Comparison of ENCODE assay signal across 22 mouse cellular contexts in the genomic region with DNA sequence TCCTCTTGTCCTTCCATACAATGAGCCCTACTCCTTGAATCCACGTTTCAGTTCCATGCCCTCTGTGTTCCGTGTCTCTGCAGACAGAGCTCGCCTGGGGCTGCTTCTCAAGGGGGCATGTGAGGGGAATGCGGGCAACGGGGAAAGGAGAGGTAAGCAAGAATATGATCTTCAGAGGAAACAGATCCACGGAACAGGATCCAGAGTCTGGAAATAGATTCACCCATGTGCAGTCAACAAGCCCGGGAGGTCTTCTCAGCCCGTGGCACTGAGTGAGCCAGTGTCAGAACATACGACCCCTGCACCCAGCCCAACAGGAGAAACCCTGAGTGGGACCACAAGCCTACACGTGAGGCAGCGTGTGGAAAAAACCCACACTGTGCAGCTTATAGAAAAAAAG.
"Had no signal": no experiment of that assay in that cellular context is flagged by ENCODE, and none has a peak within 500 bp of the region (broad histone marks: within the 10 kb centered on the region; RNA-seq: fewer than 3 reads in every experiment).

No protein-coding gene starts in this region.

- H3K27me3 ChIP-seq: heart, embryonic 15.5 days; hindbrain, embryonic 13.5 days; hindbrain, embryonic 15.5 days; kidney, embryonic 15.5 days; liver, embryonic 12.5 days had no signal

- H3K36me3 ChIP-seq: heart, embryonic 13.5 days; heart, embryonic 15.5 days; hindbrain, embryonic 15.5 days; kidney, embryonic 15.5 days; limb, embryonic 13.5 days; limb, embryonic 15.5 days; liver, embryonic 12.5 days had no signal

- H3K4me3 ChIP-seq: heart, adult 2 months; heart, embryonic 13.5 days; heart, embryonic 15.5 days; hindbrain, embryonic 13.5 days; hindbrain, embryonic 15.5 days; kidney, embryonic 15.5 days; limb, embryonic 13.5 days; limb, embryonic 15.5 days; liver, embryonic 12.5 days had no signal

- H3K27ac ChIP-seq: heart, adult 2 months; heart, embryonic 13.5 days; heart, embryonic 15.5 days; hindbrain, embryonic 13.5 days; hindbrain, embryonic 15.5 days; hindbrain, postnatal 0 days; kidney, embryonic 15.5 days; kidney, postnatal 0 days; limb, embryonic 13.5 days; limb, embryonic 15.5 days; liver, embryonic 12.5 days had no signal

- H3K4me1 ChIP-seq: heart, embryonic 13.5 days; heart, embryonic 15.5 days; hindbrain, embryonic 13.5 days; hindbrain, embryonic 15.5 days; kidney, embryonic 15.5 days; limb, embryonic 13.5 days; limb, embryonic 15.5 days; liver, embryonic 12.5 days had no signal

- DNase-seq: heart, adult 11 months; heart, adult 2 months; heart, postnatal 14 days; heart, postnatal 36 days; kidney, adult 11 months; kidney, adult 2 months; kidney, adult 9 months; kidney, postnatal 14 days; kidney, postnatal 36 days; layer of hippocampus, adult 9-11 months; layer of hippocampus, postnatal 36 days; left cerebral cortex, postnatal 4 days had no signal
